7 mouse cellular contexts compared by ENCODE assay signal in the genomic region with DNA sequence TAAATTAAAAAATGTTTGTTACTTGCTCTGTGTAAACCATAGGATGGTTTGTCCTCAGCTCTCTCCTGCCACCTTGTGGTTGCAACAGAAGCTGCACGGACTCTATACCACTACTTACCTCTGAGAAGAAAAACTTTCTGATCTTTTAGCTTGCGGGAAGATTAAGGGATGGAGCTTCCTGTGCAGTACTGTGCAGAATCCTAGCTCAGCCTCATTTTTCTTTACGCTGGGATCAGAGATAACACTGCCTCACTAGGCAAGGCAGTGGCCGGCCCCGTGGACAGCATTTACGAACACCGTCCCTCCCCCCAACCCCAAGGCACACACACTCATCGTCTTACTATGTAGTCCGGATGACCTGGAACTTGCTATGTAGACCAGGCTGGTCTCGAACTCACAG. TPM values are rescaled to one million over a fixed set of nuclear protein-coding genes. Genes with fewer than 3 reads are reported as not detected.
A peak's percentile ranks its signal among the peaks of the same experiment; 100 is the strongest.
DNase-seq lines count a peak whose midpoint lies in the region; ATAC-seq lines count a peak whose summit lies in the region.

No protein-coding gene starts in this region.

- H3K27ac ChIP-seq in forebrain, embryonic 13.5 days = no peak overlapping the region
- no peak overlapping the region for H3K27ac ChIP-seq in hindbrain, embryonic 14.5 days

- peak overlapping the region; percentile 69; the same call in 1 of the 2 replicates for H3K4me2 ChIP-seq in forebrain, embryonic 13.5 days
- H3K4me2 ChIP-seq in hindbrain, embryonic 14.5 days (replicated peaks) = peak overlapping the region; percentile 16; the same call in 1 of the 2 replicates

- peaks cover 2% of the 10 kb centered on the region; the same call in 1 of the 2 replicates for H3K27me3 ChIP-seq in forebrain, embryonic 13.5 days
- no peaks in the 10 kb centered on the region for H3K27me3 ChIP-seq in hindbrain, embryonic 14.5 days (ENCODE audit: control insufficient read depth, insufficient read depth, low read length)

- peak; percentile 91 for DNase-seq in MEL-GATA-1-ER (ENCODE audit: extremely low read depth, low read depth)
- DNase-seq in c-Kit-positive CD71-positive TER-119-negative erythroid progenitor cells, embryonic 14.5 days (ENCODE audit: low read depth) = peak; percentile 75
- DNase-seq in hindbrain, embryonic 14.5 days (ENCODE audit: low spot score) = peak; percentile 80
- peak; percentile 33 to 67 for DNase-seq in layer of hippocampus, postnatal 25 days (ENCODE audit: extremely low spot score in 1 of 2, low spot score in 1 of 2)
- DNase-seq in lung, postnatal 36 days = peak; percentile 80
- peak; percentile 78 to 86 for DNase-seq in right cerebral cortex, postnatal 10 days (ENCODE audit: low spot score in 2 of 2)

- peak; percentile 28 for ATAC-seq in forebrain, embryonic 13.5 days
- ATAC-seq in hindbrain, embryonic 14.5 days (ENCODE audit: low FRiP score) = no peak; the same call in 1 of the 2 replicates

- no peak overlapping the region for H3K4me3 ChIP-seq in forebrain, embryonic 13.5 days
- H3K4me3 ChIP-seq in hindbrain, embryonic 14.5 days (replicated peaks; ENCODE audit: low read length) = no peak overlapping the region

- no peaks in the 10 kb centered on the region for H3K9me3 ChIP-seq in forebrain, embryonic 13.5 days (replicated peaks)
- no peaks in the 10 kb centered on the region for H3K9me3 ChIP-seq in hindbrain, embryonic 14.5 days (ENCODE audit: control insufficient read depth, low read length)

- peaks cover 18% of the 10 kb centered on the region for H3K4me1 ChIP-seq in forebrain, embryonic 13.5 days
- peaks cover 6% of the 10 kb centered on the region; the same call in 1 of the 2 replicates for H3K4me1 ChIP-seq in hindbrain, embryonic 14.5 days (replicated peaks; ENCODE audit: control insufficient read depth, insufficient read depth, low read length)

- WGBS in forebrain, embryonic 13.5 days = 29% methylated on average over 10 of the region's 10 CpGs
- WGBS in hindbrain, embryonic 14.5 days = 33% methylated on average over 10 of the region's 10 CpGs

- H3K36me3 ChIP-seq in forebrain, embryonic 13.5 days (ENCODE audit: poor library complexity, severe bottlenecking) = 0 out of 2 replicates have a peak, but pooled peaks cover 7% of the 10 kb centered on the region
- no peaks in the 10 kb centered on the region for H3K36me3 ChIP-seq in hindbrain, embryonic 14.5 days (replicated peaks; ENCODE audit: control insufficient read depth, insufficient read depth)

- H3K9ac ChIP-seq in forebrain, embryonic 13.5 days = no peak overlapping the region
- no peak overlapping the region for H3K9ac ChIP-seq in hindbrain, embryonic 14.5 days

RNA-seq across cellular contexts. Expression of a gene that starts 1.0 kb away (rescaled TPM):
- 79.3 and 87.5 TPM in 2 replicates for polyA plus RNA-seq in forebrain, embryonic 13.5 days (2015; fragmentation: Nextera tagmentation; extraction: Ambion mirVana)
- 78.5 and 101 TPM in 2 replicates for polyA plus RNA-seq in hindbrain, embryonic 14.5 days (2014; fragmentation: Nextera tagmentation; extraction: Ambion mirVana)
- 10 to 100 TPM; 48.2 to 54.3 TPM for total RNA-seq in layer of hippocampus, postnatal 25 days (2021)

RNA-seq across cellular contexts. Expression of a gene that starts 20.1 kb away (rescaled TPM):
- polyA plus RNA-seq in forebrain, embryonic 13.5 days (2015; fragmentation: Nextera tagmentation; extraction: Ambion mirVana) = 0.81 and 1.2 TPM in 2 replicates
- 0.47 and 0.60 TPM in 2 replicates for polyA plus RNA-seq in hindbrain, embryonic 14.5 days (2014; fragmentation: Nextera tagmentation; extraction: Ambion mirVana)
- under 1 TPM; 0.54 to 0.91 TPM for total RNA-seq in layer of hippocampus, postnatal 25 days (2021)

RNA-seq across cellular contexts. Expression of a gene that starts 32.3 kb away (rescaled TPM):
- polyA plus RNA-seq in forebrain, embryonic 13.5 days (2015; fragmentation: Nextera tagmentation; extraction: Ambion mirVana) = 0.13 and 0.19 TPM in 2 replicates
- 0.43 and 0.69 TPM in 2 replicates for polyA plus RNA-seq in hindbrain, embryonic 14.5 days (2014; fragmentation: Nextera tagmentation; extraction: Ambion mirVana)
- not detected for total RNA-seq in layer of hippocampus, postnatal 25 days (2021)

RNA-seq across cellular contexts. Expression of a gene that starts 38.6 kb away (rescaled TPM):
- 206 and 210 TPM in 2 replicates for polyA plus RNA-seq in forebrain, embryonic 13.5 days (2015; fragmentation: Nextera tagmentation; extraction: Ambion mirVana)
- 192 and 193 TPM in 2 replicates for polyA plus RNA-seq in hindbrain, embryonic 14.5 days (2014; fragmentation: Nextera tagmentation; extraction: Ambion mirVana)
- total RNA-seq in layer of hippocampus, postnatal 25 days (2021) = 10 to 100 TPM; 53.1 to 57.9 TPM

RNA-seq across cellular contexts. Expression of a gene that starts 56.6 kb away (rescaled TPM):
- polyA plus RNA-seq in forebrain, embryonic 13.5 days (2015; fragmentation: Nextera tagmentation; extraction: Ambion mirVana) = 1.8 and 2.2 TPM in 2 replicates
- polyA plus RNA-seq in hindbrain, embryonic 14.5 days (2014; fragmentation: Nextera tagmentation; extraction: Ambion mirVana) = 1.0 and 1.1 TPM in 2 replicates
- 1 to 10 TPM in 1 of 2 experiments, under 1 TPM in 1; 0.32 to 1.2 TPM for total RNA-seq in layer of hippocampus, postnatal 25 days (2021)
